Mouse (Mus musculus): ENCODE results near the gene Rnf213. TPM values are rescaled to one million over a fixed set of nuclear protein-coding genes. Genes with fewer than 3 reads are reported as not detected.

Rnf213 gene
- polyA plus RNA-seq, 1 experiment from 2014 or later: 1.4 TPM

DNA sequence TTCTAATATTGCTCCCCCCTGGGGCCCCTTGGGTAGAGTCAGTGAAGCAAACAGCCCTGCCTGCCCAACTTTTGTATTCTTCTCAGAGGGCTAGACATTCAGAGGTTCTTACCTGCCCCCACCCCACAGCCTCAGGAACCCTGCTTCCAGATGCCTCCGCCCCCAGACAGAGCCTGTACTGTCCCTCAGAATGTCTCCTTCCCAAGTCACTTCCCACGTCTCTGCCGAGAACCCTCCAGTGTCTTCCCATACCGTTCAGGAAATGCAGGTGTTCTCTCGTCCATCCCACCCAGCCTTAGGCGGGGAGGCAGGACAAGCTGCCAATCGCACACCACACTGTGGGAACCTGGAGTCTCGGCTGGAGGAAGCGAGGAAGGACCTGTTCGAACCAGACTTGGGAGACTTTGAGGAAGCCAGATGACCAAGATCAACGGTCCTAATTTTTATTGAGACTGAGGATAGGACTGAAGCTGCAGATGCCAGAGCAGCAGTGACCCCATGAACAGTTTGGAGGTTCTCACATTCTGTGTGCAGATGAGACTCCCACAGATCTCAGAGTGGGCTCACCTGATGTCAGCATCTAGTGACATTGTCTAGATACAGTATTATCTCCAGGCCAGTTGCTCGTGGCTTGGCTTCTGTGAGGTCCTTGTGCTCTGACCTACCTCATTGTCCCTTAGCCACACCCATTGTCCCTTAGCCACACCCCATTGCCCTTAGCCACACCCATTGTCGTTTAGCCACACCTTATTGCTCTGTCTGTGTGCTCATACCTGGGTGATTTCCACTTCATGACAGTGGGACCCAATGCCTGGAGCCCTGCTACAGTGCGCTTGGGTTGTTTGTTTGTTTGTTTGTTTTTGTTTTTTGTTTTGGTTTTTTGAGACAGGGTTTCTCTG lies 133.4 kb downstream of the Rnf213 start:
- Histone ChIP-seq H3K4me2 (no peak overlapping the region), H3K36me3 (replicated peaks) (no peaks in the 10 kb centered on the region), H3K4me3 (no peak overlapping the region), H3K4me1 (peaks cover 7% of the 10 kb centered on the region; the same call in 1 of the 2 replicates), H3K27me3 (replicated peaks) (no peaks in the 10 kb centered on the region), H3K27ac (no peak overlapping the region), H3K9me3 (no peaks in the 10 kb centered on the region), H3K9ac (no peak overlapping the region)
- WGBS: 84% methylated on average over 14 of the region's 14 CpGs
- ATAC-seq (replicated peaks): no peak

DNA sequence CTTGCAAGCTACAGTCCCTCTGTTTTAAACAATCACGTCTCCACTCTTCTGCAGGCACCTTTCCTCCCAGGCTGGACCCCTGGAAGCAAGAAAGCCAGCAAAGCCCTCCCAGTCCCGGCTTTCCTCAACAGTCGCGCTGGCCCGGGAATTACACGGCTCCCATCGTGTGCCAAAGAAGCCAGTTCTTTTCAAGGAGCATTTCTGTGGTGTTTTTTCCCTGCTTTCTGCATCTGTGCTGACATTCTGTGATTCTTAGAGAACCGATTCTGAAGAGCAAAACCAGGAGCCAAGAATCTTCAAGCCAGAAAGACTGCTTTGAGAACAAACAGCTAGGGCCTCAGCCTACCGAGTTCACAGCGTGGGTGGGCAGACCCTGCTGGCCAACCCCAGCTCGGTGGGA lies 136.0 kb downstream of the Rnf213 start:
- WGBS: 62% methylated on average over 11 of the region's 11 CpGs
- H3K27ac ChIP-seq: no peak overlapping the region
- H3K9ac ChIP-seq: no peak overlapping the region
- peaks cover 5% of the 10 kb centered on the region; the same call in 1 of the 2 replicates for H3K4me1 ChIP-seq
- ATAC-seq (replicated peaks): no peak
- no peak overlapping the region for H3K4me2 ChIP-seq
- no peaks in the 10 kb centered on the region for H3K9me3 ChIP-seq
- no peaks in the 10 kb centered on the region for H3K27me3 ChIP-seq (replicated peaks)
- no peaks in the 10 kb centered on the region for H3K36me3 ChIP-seq (replicated peaks)
- no peak overlapping the region for H3K4me3 ChIP-seq

DNA sequence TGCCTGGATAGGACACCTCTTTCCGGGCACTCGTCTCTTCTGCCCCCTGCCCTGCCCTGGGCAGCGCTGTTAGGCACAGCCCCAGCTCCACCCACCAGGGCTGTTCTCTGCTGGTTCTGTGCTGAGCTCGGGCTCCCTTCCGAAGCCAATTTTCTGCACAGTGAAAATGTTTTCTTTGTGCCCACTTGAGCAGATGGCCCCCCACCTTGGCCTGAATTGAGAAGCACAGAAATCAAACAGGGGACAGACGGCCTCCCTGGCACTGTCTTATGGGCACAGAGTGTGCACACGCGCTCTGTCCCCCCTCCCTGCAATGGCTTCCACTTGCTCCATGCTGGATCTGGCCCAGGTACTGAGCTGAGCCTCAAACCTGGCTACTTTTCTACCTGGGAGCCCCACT lies 139.6 kb downstream of the Rnf213 start:
- Histone ChIP-seq H3K4me2 (no peak overlapping the region), H3K9ac (no peak overlapping the region), H3K4me3 (no peak overlapping the region), H3K9me3 (no peaks in the 10 kb centered on the region), H3K27ac (no peak overlapping the region), H3K4me1 (no peaks in the 10 kb centered on the region), H3K27me3 (replicated peaks) (no peaks in the 10 kb centered on the region), H3K36me3 (replicated peaks) (no peaks in the 10 kb centered on the region)
- WGBS: 51% methylated on average over 8 of the region's 8 CpGs
- no peak for ATAC-seq (replicated peaks)

- Histone ChIP-seq H3K27me3 (replicated peaks) (no peaks in the 10 kb centered on the region), H3K9me3 (no peaks in the 10 kb centered on the region), H3K27ac (no peak overlapping the region), H3K4me1 (no peaks in the 10 kb centered on the region), H3K9ac (no peak overlapping the region), H3K4me3 (no peak overlapping the region), H3K4me2 (no peak overlapping the region), H3K36me3 (replicated peaks) (no peaks in the 10 kb centered on the region)
- ATAC-seq (replicated peaks): no peak
- 66% methylated on average over 7 of the region's 7 CpGs for WGBS
Measured at GRCm38 (mm10) chr11:119533745-119534144, 140.8 kb downstream of the Rnf213 start.

MicroRNA genes within 50 kb of the gene (microRNA counts, 519-probe panel; counts per million panel counts)
- microRNA mmu-miR-1932: not detected

Small RNAs within 50 kb of the gene (microRNA-seq; reads per million reads assigned to microRNA genes)
- gene Mir1932: not detected

Other genes with a start within 250 kb of the Rnf213 start
- 66.8 and 67.2 TPM in 2 replicates for gene Tbc1d16, start 164.6 kb upstream of the Rnf213 start, polyA plus RNA-seq (2015; fragmentation: Nextera tagmentation; extraction: Ambion mirVana)
- gene Ccdc40, start 164.5 kb upstream of the Rnf213 start, polyA plus RNA-seq (2015; fragmentation: Nextera tagmentation; extraction: Ambion mirVana): 19.3 and 21.5 TPM in 2 replicates
- 93.9 and 95.3 TPM in 2 replicates for gene Gaa, start 125.2 kb upstream of the Rnf213 start, polyA plus RNA-seq (2015; fragmentation: Nextera tagmentation; extraction: Ambion mirVana)
- gene Eif4a3, start 93.0 kb upstream of the Rnf213 start, polyA plus RNA-seq (2015; fragmentation: Nextera tagmentation; extraction: Ambion mirVana): 261 and 266 TPM in 2 replicates
- 0.34 and 0.37 TPM in 2 replicates for gene Card14, start 85.3 kb upstream of the Rnf213 start, polyA plus RNA-seq (2015; fragmentation: Nextera tagmentation; extraction: Ambion mirVana)
- gene Sgsh, start 37.6 kb upstream of the Rnf213 start, polyA plus RNA-seq (2015; fragmentation: Nextera tagmentation; extraction: Ambion mirVana): 5.2 and 6.6 TPM in 2 replicates
- gene Slc26a11, start 37.5 kb upstream of the Rnf213 start, polyA plus RNA-seq (2015; fragmentation: Nextera tagmentation; extraction: Ambion mirVana): 6.9 and 7.4 TPM in 2 replicates
- 20.7 and 22.2 TPM in 2 replicates for gene Endov, start 98.2 kb downstream of the Rnf213 start, polyA plus RNA-seq (2015; fragmentation: Nextera tagmentation; extraction: Ambion mirVana)
- gene Nptx1, start 154.7 kb downstream of the Rnf213 start, polyA plus RNA-seq (2015; fragmentation: Nextera tagmentation; extraction: Ambion mirVana): 13.6 and 13.7 TPM in 2 replicates
- gene Rptor, start 209.8 kb downstream of the Rnf213 start, polyA plus RNA-seq (2015; fragmentation: Nextera tagmentation; extraction: Ambion mirVana): 13.1 and 14.6 TPM in 2 replicates

Data from midbrain, embryonic 15.5 days (tissue).